Mouse (Mus musculus) liver, postnatal 0 days (tissue): ENCODE measurements at regions not wholly inside any gene's neighbourhood (a gene's known extent, or its start where the extent isn't known, plus 50 kb on each side); places are given as distances from the start of the nearest gene placed in this dataset.

Experiments used
- CTCF ChIP-seq: sonication (generic); IDR thresholded peaks from 2 replicates; pipeline ENCODE4 v1.5.1; 2016; ENCODE audit warnings: antibody characterized with exemption, low read depth
- EP300 ChIP-seq: IDR thresholded peaks from 2 replicates; pipeline ENCODE4 v1.6.1; 2016; ENCODE audit warnings: antibody characterized with exemption, low read depth, mild to moderate bottlenecking

GRCm38 (mm10) chr4:56222023-56222776, 517.7 kb upstream of the Gm26657 start:
- TF ChIP-seq CTCF (peak; percentile 74), EP300 (no peak)
